Mouse (Mus musculus) embryonic facial prominence, embryonic 13.5 days (tissue): Measurements from ENCODE around the gene Pik3c2b. TPM values are rescaled to one million over a fixed set of nuclear protein-coding genes. Genes with fewer than 3 reads are reported as not detected.

ENCODE experiments used
- ATAC-seq: fragments of 200-750 bp; cut with Nextera tagmentation; 2 replicates; pipeline ENCODE4 v1.8.0; 2017; ENCODE audit warnings: low read depth; ENCODE audit not compliant: insufficient number of reproducible peaks, insufficient read depth, low FRiP score, low TSS enrichment
- H3K27ac ChIP-seq: fragments of 300-500 bp; sonication (generic); 2 replicates; pipeline ENCODE4 v1.5.1; 2015; ENCODE audit warnings: moderate library complexity, mild to moderate bottlenecking, inconsistent platforms
- H3K27me3 ChIP-seq: fragments of 300-500 bp; sonication (generic); 2 replicates; pipeline ENCODE4 v1.6.1; 2015; ENCODE audit warnings: mild to moderate bottlenecking, inconsistent platforms
- H3K36me3 ChIP-seq: fragments of 300-500 bp; sonication (generic); 2 replicates; pipeline ENCODE4 v1.6.1; 2015; ENCODE audit warnings: mild to moderate bottlenecking, inconsistent platforms
- H3K4me1 ChIP-seq: fragments of 300-500 bp; sonication (generic); 2 replicates; pipeline ENCODE4 v1.6.1; 2015; ENCODE audit warnings: inconsistent platforms
- H3K4me2 ChIP-seq: fragments of 300-500 bp; sonication (generic); 2 replicates; pipeline ENCODE4 v1.6.1; 2015; ENCODE audit warnings: moderate library complexity, mild to moderate bottlenecking, inconsistent platforms
- H3K4me3 ChIP-seq: fragments of 300-500 bp; sonication (generic); 2 replicates; pipeline ENCODE4 v1.5.1; 2015; ENCODE audit warnings: mild to moderate bottlenecking, inconsistent platforms
- H3K9ac ChIP-seq: fragments of 300-500 bp; sonication (generic); 2 replicates; pipeline ENCODE4 v1.6.1; 2015; ENCODE audit warnings: mild to moderate bottlenecking, inconsistent platforms
- H3K9me3 ChIP-seq: fragments of 300-500 bp; sonication (generic); 2 replicates; pipeline ENCODE4 v1.6.1; 2016; ENCODE audit warnings: inconsistent platforms
- WGBS: fragments of 180-500 bp; shearing (Covaris S2); methylation state at CpG from one replicate; pipeline ENCODE4 v1.1.7; 2015; ENCODE audit warnings: mixed read lengths; 5-methylcytosine and 5-hydroxymethylcytosine counted together
- polyA plus RNA-seq: library from polyadenylated mRNA; unstranded; fragments of >200 nt; fragmentation: Nextera tagmentation; extraction: Ambion mirVana; gene quantifications from 2 replicates; pipeline ENCODE4 v1.2.1, GENCODE M21; 2015

The Pik3c2b gene
- polyA plus RNA-seq, 1 experiment from 2014 or later = 7.4 TPM

DNA sequence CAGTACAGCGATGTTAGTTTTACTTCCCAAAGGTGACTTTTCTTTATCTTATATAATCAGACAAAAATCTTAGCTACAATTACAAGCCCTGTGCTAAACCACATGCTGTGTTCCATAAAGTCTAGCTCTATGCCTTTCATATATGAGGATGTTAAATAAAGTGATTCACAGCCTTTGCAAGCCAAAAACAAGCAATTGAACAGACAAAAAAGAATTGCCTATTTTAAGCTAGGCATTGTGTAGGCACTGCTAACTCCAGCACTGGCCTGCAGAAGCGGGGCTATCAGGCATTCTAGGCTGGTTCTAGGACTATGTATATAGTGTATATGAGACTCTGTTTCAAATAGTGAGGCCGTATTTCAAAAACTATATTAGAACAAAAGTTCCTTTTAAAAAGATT is 106.7 kb downstream of the Pik3c2b start:
- H3K4me1 ChIP-seq = no peaks in the 10 kb centered on the region
- no peak overlapping the region for H3K27ac ChIP-seq
- H3K4me2 ChIP-seq = no peak overlapping the region
- 0 out of 2 replicates have a peak, but pooled peaks cover 2% of the 10 kb centered on the region for H3K27me3 ChIP-seq
- ATAC-seq = no peak
- peaks cover 4% of the 10 kb centered on the region; the same call in 1 of the 2 replicates for H3K9me3 ChIP-seq
- H3K9ac ChIP-seq = no peak overlapping the region
- 86% methylated on average over 3 of the region's 3 CpGs for WGBS
- no peak overlapping the region for H3K4me3 ChIP-seq
- no peaks in the 10 kb centered on the region for H3K36me3 ChIP-seq

DNA sequence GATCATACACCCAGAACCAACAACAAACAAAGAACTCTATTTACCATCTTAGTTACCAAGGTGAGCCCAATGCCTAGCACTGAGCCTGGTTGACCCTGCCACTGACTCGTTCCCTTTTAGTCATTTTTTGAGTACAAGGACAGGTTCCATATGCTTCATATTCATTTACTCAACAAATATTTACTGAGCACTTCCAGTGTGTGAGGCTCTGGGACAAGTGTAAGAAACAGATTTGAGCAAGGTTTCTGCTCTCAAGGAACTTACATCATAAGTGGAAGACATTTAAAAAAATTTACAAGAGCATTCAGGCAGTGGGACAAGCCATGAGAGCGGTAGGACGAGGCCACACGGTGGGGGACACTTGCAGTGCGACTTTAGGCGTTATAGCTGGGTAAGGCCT is 109.8 kb downstream of the Pik3c2b start:
- 80% methylated on average over 6 of the region's 6 CpGs for WGBS
- H3K4me2 ChIP-seq = no peak overlapping the region

More for the DNA sequence above, 109.8 kb downstream of the Pik3c2b start:
- no peaks in the 10 kb centered on the region for H3K9me3 ChIP-seq
- no peaks in the 10 kb centered on the region for H3K36me3 ChIP-seq
- no peak overlapping the region for H3K4me3 ChIP-seq
- ATAC-seq = no peak
- peaks cover 8% of the 10 kb centered on the region; the same call in 1 of the 2 replicates for H3K27me3 ChIP-seq
- H3K9ac ChIP-seq = no peak overlapping the region
- peaks cover 12% of the 10 kb centered on the region for H3K4me1 ChIP-seq
- H3K27ac ChIP-seq = no peak overlapping the region

Other genes with a start within 250 kb of the Pik3c2b start
- 3.8 and 4.4 TPM in 2 replicates for gene Lrrn2, start 165.4 kb upstream of the Pik3c2b start, polyA plus RNA-seq
- gene Mdm4, start 15.1 kb upstream of the Pik3c2b start, polyA plus RNA-seq = 41.9 and 46.5 TPM in 2 replicates
- gene Ppp1r15b, start 85.5 kb downstream of the Pik3c2b start, polyA plus RNA-seq = 32.0 and 35.2 TPM in 2 replicates
- 4.0 and 5.0 TPM in 2 replicates for gene Plekha6, start 118.5 kb downstream of the Pik3c2b start, polyA plus RNA-seq